Mouse (Mus musculus) kidney, embryonic 16.5 days (tissue): ENCODE measurements around the gene Prr5. TPM values are rescaled to one million over a fixed set of nuclear protein-coding genes. Genes with fewer than 3 reads are reported as not detected.

Source experiments
- ATAC-seq: fragments of 200-750 bp; cut with Nextera tagmentation; 2 replicates; pipeline ENCODE4 v1.8.0; 2017; ENCODE audit warnings: moderate TSS enrichment; ENCODE audit not compliant: low FRiP score, low TSS enrichment
- H3K27ac ChIP-seq: fragments of 300-500 bp; sonication (generic); 2 replicates; pipeline ENCODE4 v1.5.1; 2014; ENCODE audit warnings: low read length
- H3K27me3 ChIP-seq: fragments of 300-500 bp; sonication (generic); 2 replicates; pipeline ENCODE4 v1.6.1; 2014; ENCODE audit warnings: low read length, control low read depth, mixed read lengths; ENCODE audit not compliant: insufficient read depth
- H3K36me3 ChIP-seq: fragments of 300-500 bp; sonication (generic); 2 replicates; pipeline ENCODE4 v1.6.1; 2014; ENCODE audit warnings: low read length, control low read depth, mixed read lengths; ENCODE audit not compliant: insufficient read depth
- H3K4me1 ChIP-seq: fragments of 300-500 bp; sonication (generic); 2 replicates; pipeline ENCODE4 v1.6.1; 2014; ENCODE audit warnings: low read length, control low read depth, mixed read lengths; ENCODE audit not compliant: insufficient read depth
- H3K4me2 ChIP-seq: fragments of 300-500 bp; sonication (generic); replicated peaks from 2 replicates; pipeline ENCODE4 v1.6.1; 2014; ENCODE audit warnings: low read depth, low read length
- H3K4me3 ChIP-seq: fragments of 300-500 bp; sonication (generic); 2 replicates; pipeline ENCODE4 v1.5.1; 2014; ENCODE audit warnings: mild to moderate bottlenecking, low read length
- H3K9ac ChIP-seq: fragments of 300-500 bp; sonication (generic); replicated peaks from 2 replicates; pipeline ENCODE4 v1.6.1; 2014; ENCODE audit warnings: low read length
- H3K9me3 ChIP-seq: fragments of 300-500 bp; sonication (generic); 2 replicates; pipeline ENCODE4 v1.6.1; 2016; ENCODE audit warnings: low read length, control low read depth
- WGBS: fragments of 180-500 bp; shearing (Covaris S2); extraction: QIAGEN DNeasy Blood & Tissue Kit; methylation state at CpG from one replicate; pipeline ENCODE4 v1.1.7; 2014; 5-methylcytosine and 5-hydroxymethylcytosine counted together
- polyA plus RNA-seq: library from polyadenylated mRNA; unstranded; fragments of >200 nt; fragmentation: Nextera tagmentation; extraction: Ambion mirVana; gene quantifications from 2 replicates; pipeline ENCODE4 v1.2.1, GENCODE M21; 2015

Prr5 gene
- polyA plus RNA-seq, 1 experiment from 2014 or later = 43.4 TPM

- no peak overlapping the region for H3K9ac ChIP-seq
- H3K27me3 ChIP-seq = no peaks in the 10 kb centered on the region
- no peak overlapping the region for H3K4me2 ChIP-seq
- H3K27ac ChIP-seq = 0 out of 2 replicates have a peak overlapping the region, but pooled peaks have one; percentile 32
- no peaks in the 10 kb centered on the region for H3K9me3 ChIP-seq
- no peaks in the 10 kb centered on the region for H3K36me3 ChIP-seq
- 55% methylated on average over 4 of the region's 4 CpGs for WGBS
- peaks cover 7% of the 10 kb centered on the region; the same call in 1 of the 2 replicates for H3K4me1 ChIP-seq
- H3K4me3 ChIP-seq = no peak overlapping the region
- no peak for ATAC-seq
Measured at GRCm38 (mm10) chr15:84732425-84732749, 63.0 kb downstream of the Prr5 start.

GRCm38 (mm10) chr15:84736346-84736993 is 67.0 kb downstream of the Prr5 start:
- H3K27ac ChIP-seq = no peak overlapping the region
- WGBS = 75% methylated on average over 11 of the region's 11 CpGs
- no peaks in the 10 kb centered on the region for H3K36me3 ChIP-seq
- no peak for ATAC-seq
- H3K4me1 ChIP-seq = no peaks in the 10 kb centered on the region
- H3K4me2 ChIP-seq = no peak overlapping the region
- H3K4me3 ChIP-seq = no peak overlapping the region
- no peak overlapping the region for H3K9ac ChIP-seq
- H3K27me3 ChIP-seq = no peaks in the 10 kb centered on the region
- no peaks in the 10 kb centered on the region for H3K9me3 ChIP-seq

- WGBS = 63% methylated on average over 2 of the region's 4 CpGs
Measured at GRCm38 (mm10) chr15:84736994-84737346, 67.5 kb downstream of the Prr5 start.

GRCm38 (mm10) chr15:84738246-84738645 is 68.8 kb downstream of the Prr5 start:
- 87% methylated on average over 7 of the region's 7 CpGs for WGBS
- no peaks in the 10 kb centered on the region for H3K4me1 ChIP-seq
- ATAC-seq = no peak
- H3K27me3 ChIP-seq = no peaks in the 10 kb centered on the region
- no peak overlapping the region for H3K4me2 ChIP-seq
- H3K9me3 ChIP-seq = no peaks in the 10 kb centered on the region
- no peak overlapping the region for H3K4me3 ChIP-seq
- no peak overlapping the region for H3K27ac ChIP-seq
- H3K36me3 ChIP-seq = no peaks in the 10 kb centered on the region
- H3K9ac ChIP-seq = no peak overlapping the region

More at GRCm38 (mm10) chr15:84736994-84737346, 67.5 kb downstream of the Prr5 start:
- no peak overlapping the region for H3K4me2 ChIP-seq
- no peak for ATAC-seq
- H3K27me3 ChIP-seq = no peaks in the 10 kb centered on the region
- no peaks in the 10 kb centered on the region for H3K9me3 ChIP-seq
- no peaks in the 10 kb centered on the region for H3K36me3 ChIP-seq
- no peaks in the 10 kb centered on the region for H3K4me1 ChIP-seq
- no peak overlapping the region for H3K4me3 ChIP-seq
- H3K27ac ChIP-seq = no peak overlapping the region
- no peak overlapping the region for H3K9ac ChIP-seq

- H3K9me3 ChIP-seq = no peaks in the 10 kb centered on the region
- no peak for ATAC-seq
- H3K4me3 ChIP-seq = no peak overlapping the region
- 77% methylated on average over 3 of the region's 3 CpGs for WGBS
- H3K4me1 ChIP-seq = peaks cover 5% of the 10 kb centered on the region
- H3K36me3 ChIP-seq = no peaks in the 10 kb centered on the region
- H3K27ac ChIP-seq = no peak overlapping the region
- no peak overlapping the region for H3K4me2 ChIP-seq
- no peaks in the 10 kb centered on the region for H3K27me3 ChIP-seq
- H3K9ac ChIP-seq = no peak overlapping the region
Measured at GRCm38 (mm10) chr15:84741573-84741972, 72.2 kb downstream of the Prr5 start.

GRCm38 (mm10) chr15:84743347-84743746 is 73.9 kb downstream of the Prr5 start:
- no peaks in the 10 kb centered on the region for H3K36me3 ChIP-seq
- ATAC-seq = no peak
- WGBS = 13% methylated on average over 3 of the region's 3 CpGs
- no peak overlapping the region for H3K4me3 ChIP-seq
- H3K9ac ChIP-seq = no peak overlapping the region
- no peak overlapping the region for H3K27ac ChIP-seq
- H3K4me2 ChIP-seq = no peak overlapping the region
- H3K27me3 ChIP-seq = no peaks in the 10 kb centered on the region
- H3K4me1 ChIP-seq = peaks cover 5% of the 10 kb centered on the region
- H3K9me3 ChIP-seq = no peaks in the 10 kb centered on the region

GRCm38 (mm10) chr15:84744308-84744707 is 74.9 kb downstream of the Prr5 start:
- peaks cover 5% of the 10 kb centered on the region for H3K4me1 ChIP-seq
- no peak overlapping the region for H3K4me2 ChIP-seq
- H3K27me3 ChIP-seq = no peaks in the 10 kb centered on the region
- no peaks in the 10 kb centered on the region for H3K36me3 ChIP-seq
- ATAC-seq = peak; percentile 31; the same call in 1 of the 2 replicates
- WGBS = 7% methylated on average over 2 of the region's 2 CpGs
- no peak overlapping the region for H3K9ac ChIP-seq
- no peaks in the 10 kb centered on the region for H3K9me3 ChIP-seq
- no peak overlapping the region for H3K4me3 ChIP-seq
- H3K27ac ChIP-seq = no peak overlapping the region

- Histone ChIP-seq H3K27ac (no peak overlapping the region), H3K4me3 (no peak overlapping the region), H3K4me1 (peaks cover 5% of the 10 kb centered on the region), H3K9me3 (no peaks in the 10 kb centered on the region), H3K27me3 (no peaks in the 10 kb centered on the region), H3K4me2 (no peak overlapping the region), H3K36me3 (no peaks in the 10 kb centered on the region), H3K9ac (no peak overlapping the region)
- WGBS = 85% methylated on average over 4 of the region's 4 CpGs
- ATAC-seq = no peak
Measured at GRCm38 (mm10) chr15:84745831-84746230, 76.4 kb downstream of the Prr5 start.

Other genes starting within 250 kb of the Prr5 start
- gene Shisal1, start 222.5 kb upstream of the Prr5 start, polyA plus RNA-seq = 1.9 and 2.0 TPM in 2 replicates
- 16.6 and 17.7 TPM in 2 replicates for gene Rtl6, start 111.8 kb upstream of the Prr5 start, polyA plus RNA-seq
- 12.3 and 13.8 TPM in 2 replicates for gene Arhgap8, start 50.4 kb downstream of the Prr5 start, polyA plus RNA-seq
- gene Phf21b, start 186.4 kb downstream of the Prr5 start, polyA plus RNA-seq = 0.19 and 0.49 TPM in 2 replicates